Mouse (Mus musculus): Measurements from ENCODE around the gene Prps1l1.

The Prps1l1 gene

GRCm38 (mm10) chr12:34984461-34984860 is at the start of gene Prps1l1:
Prps1l1 (plus strand) TSS chr12:34984761.
- no peak for DNase-seq

- DNase-seq = peak; percentile 12 to 41
Observed at GRCm38 (mm10) chr12:34937918-34938317, 46.6 kb upstream of the Prps1l1 start.

GRCm38 (mm10) chr12:34949066-34949706 is 35.4 kb upstream of the Prps1l1 start:
- no peak for DNase-seq

- DNase-seq = no peak
Observed at GRCm38 (mm10) chr12:34975991-34976390, 8.6 kb upstream of the Prps1l1 start.

- DNase-seq = no peak
Observed at GRCm38 (mm10) chr12:34985865-34986264, 1.3 kb downstream of the Prps1l1 start.

GRCm38 (mm10) chr12:34989537-34990200 is 5.1 kb downstream of the Prps1l1 start:
- no peak for DNase-seq

- DNase-seq = no peak
Observed at GRCm38 (mm10) chr12:34990387-34990786, 5.8 kb downstream of the Prps1l1 start.

- DNase-seq = no peak
Observed at GRCm38 (mm10) chr12:34991900-34992299, 7.3 kb downstream of the Prps1l1 start.

- no peak for DNase-seq
Observed at GRCm38 (mm10) chr12:34997597-34998182, 13.1 kb downstream of the Prps1l1 start.

- no peak for DNase-seq
Observed at GRCm38 (mm10) chr12:34998778-34999467, 14.4 kb downstream of the Prps1l1 start.

GRCm38 (mm10) chr12:35000323-35000722 is 15.8 kb downstream of the Prps1l1 start:
- no peak for DNase-seq

GRCm38 (mm10) chr12:35005748-35006147 is 21.2 kb downstream of the Prps1l1 start:
- no peak for DNase-seq

- no peak for DNase-seq
Observed at GRCm38 (mm10) chr12:35007851-35008250, 23.3 kb downstream of the Prps1l1 start.

- peak in 1 of 2 experiments; percentile 4 for DNase-seq
Observed at GRCm38 (mm10) chr12:35008340-35009137, 24.0 kb downstream of the Prps1l1 start.

- no peak for DNase-seq
Observed at GRCm38 (mm10) chr12:35011462-35011861, 26.9 kb downstream of the Prps1l1 start.

GRCm38 (mm10) chr12:35013950-35014349 is 29.4 kb downstream of the Prps1l1 start:
- no peak for DNase-seq

- DNase-seq = peak in 1 of 2 experiments; percentile 9
Observed at GRCm38 (mm10) chr12:35016056-35016455, 31.5 kb downstream of the Prps1l1 start.

GRCm38 (mm10) chr12:35016481-35017250 is 32.1 kb downstream of the Prps1l1 start:
- no peak for DNase-seq

GRCm38 (mm10) chr12:35018679-35019237 is 34.2 kb downstream of the Prps1l1 start:
- no peak for DNase-seq

GRCm38 (mm10) chr12:35021285-35021684 is 36.7 kb downstream of the Prps1l1 start:
- no peak for DNase-seq

- peak; percentile 11 to 20 for DNase-seq
Observed at GRCm38 (mm10) chr12:35022066-35022465, 37.5 kb downstream of the Prps1l1 start.

All from cerebellum, postnatal 14 days (tissue).